ENCODE assay signal across 8 mouse cellular contexts in genomic region chr10:43580649-43581078, GRCm38 (mm10). TPM values are rescaled to one million over a fixed set of nuclear protein-coding genes. Genes with fewer than 3 reads are reported as not detected.
DNase-seq lines count a peak whose midpoint lies in the region; ATAC-seq and TF ChIP-seq lines count a peak whose summit lies in the region.

No protein-coding gene starts in this region.

- peak; percentile 11 to 27 for DNase-seq in cerebellum, postnatal 25 days
- peak; percentile 14 for DNase-seq in NIH3T3 (ENCODE audit: low read depth)
- peak; percentile 88 for DNase-seq in forebrain, embryonic 10.5 days (ENCODE audit: extremely low spot score, low spot score)
- peak; percentile 38 for DNase-seq in lung, adult 2 months
- no peak for DNase-seq in natural killer cell, adult 2 months (ENCODE audit: low spot score in 2 of 2)

- TF ChIP-seq CTCF in lung, adult 2 months (IDR thresholded peaks at IDR 0.05; ENCODE audit: insufficient read depth, low read length) = no peak

- H3K4me1 ChIP-seq in forebrain, embryonic 10.5 days = peaks cover 48% of the 10 kb centered on the region
- peaks cover 8% of the 10 kb centered on the region; the same call in 1 of the 2 replicates for H3K4me1 ChIP-seq in intestine, embryonic 16.5 days (ENCODE audit: control insufficient read depth, insufficient read depth, low read length)
- no peaks in the 10 kb centered on the region for H3K4me1 ChIP-seq in lung, adult 2 months (ENCODE audit: control insufficient read depth, insufficient read depth, low read length)
- peaks cover 26% of the 10 kb centered on the region for H3K4me1 ChIP-seq in neural tube, embryonic 15.5 days

- ATAC-seq in cerebellum, adult (ENCODE audit: insufficient number of reproducible peaks, low FRiP score, low TSS enrichment) = no peak
- ATAC-seq in intestine, embryonic 16.5 days = peak; percentile 24
- peak; percentile 52 for ATAC-seq in neural tube, embryonic 15.5 days (ENCODE audit: low FRiP score)

- under 1% methylated on average over 15 of the region's 15 CpGs for WGBS in forebrain, embryonic 10.5 days
- WGBS in intestine, embryonic 16.5 days = under 1% methylated on average over 15 of the region's 15 CpGs
- WGBS in lung, adult 2 months = 3% methylated on average over 15 of the region's 15 CpGs
- 0% methylated on average over 15 of the region's 15 CpGs for WGBS in neural tube, embryonic 15.5 days

- peaks cover 22% of the 10 kb centered on the region for H3K27me3 ChIP-seq in forebrain, embryonic 10.5 days (ENCODE audit: poor library complexity, severe bottlenecking)
- H3K27me3 ChIP-seq in intestine, embryonic 16.5 days (replicated peaks; ENCODE audit: control insufficient read depth, insufficient read depth, low read length) = no peaks in the 10 kb centered on the region
- H3K27me3 ChIP-seq in neural tube, embryonic 15.5 days (replicated peaks) = no peaks in the 10 kb centered on the region

- H3K4me2 ChIP-seq in intestine, embryonic 16.5 days (ENCODE audit: low read depth, low read length) = peak overlapping the region; percentile 93
- H3K4me2 ChIP-seq in neural tube, embryonic 15.5 days = peak overlapping the region; percentile 86

- peaks cover 40% of the 10 kb centered on the region for H3K36me3 ChIP-seq in forebrain, embryonic 10.5 days (replicated peaks)
- H3K36me3 ChIP-seq in intestine, embryonic 16.5 days (ENCODE audit: control insufficient read depth, insufficient read depth, low read length) = 0 out of 2 replicates have a peak, but pooled peaks cover 5% of the 10 kb centered on the region
- peaks cover 28% of the 10 kb centered on the region for H3K36me3 ChIP-seq in neural tube, embryonic 15.5 days

- H3K9me3 ChIP-seq in forebrain, embryonic 10.5 days = no peaks in the 10 kb centered on the region
- H3K9me3 ChIP-seq in intestine, embryonic 16.5 days (ENCODE audit: control insufficient read depth, low read length) = no peaks in the 10 kb centered on the region
- H3K9me3 ChIP-seq in neural tube, embryonic 15.5 days (replicated peaks) = no peaks in the 10 kb centered on the region

- TF ChIP-seq POLR2A in lung, adult 2 months (IDR thresholded peaks at IDR 0.05; ENCODE audit: borderline replicate concordance, extremely low read depth, low read depth, low read length) = no peak

- H3K4me3 ChIP-seq in forebrain, embryonic 10.5 days = peak overlapping the region; percentile 75
- H3K4me3 ChIP-seq in intestine, embryonic 16.5 days (ENCODE audit: low read length) = peak overlapping the region; percentile 72
- H3K4me3 ChIP-seq in lung, adult 2 months (replicated peaks; ENCODE audit: extremely low read depth, low read depth, low read length) = peak overlapping the region; percentile 61
- peak overlapping the region; percentile 74 for H3K4me3 ChIP-seq in neural tube, embryonic 15.5 days (replicated peaks)

- H3K9ac ChIP-seq in intestine, embryonic 16.5 days (ENCODE audit: low read depth, low read length) = peak overlapping the region; percentile 86
- peak overlapping the region; percentile 97 for H3K9ac ChIP-seq in neural tube, embryonic 15.5 days (replicated peaks)

- peak overlapping the region; percentile 96 for H3K27ac ChIP-seq in forebrain, embryonic 10.5 days
- peak overlapping the region; percentile 77 for H3K27ac ChIP-seq in intestine, embryonic 16.5 days (ENCODE audit: low read length)
- peak overlapping the region; percentile 98 for H3K27ac ChIP-seq in neural tube, embryonic 15.5 days (replicated peaks)

RNA-seq across cellular contexts. Expression of gene Cd24a, which starts 2.6 kb away (rescaled TPM):
- polyA plus RNA-seq in forebrain, embryonic 10.5 days (2016; fragmentation: Nextera tagmentation; extraction: Ambion mirVana) = 183 and 206 TPM in 2 replicates
- 138 and 165 TPM in 2 replicates for polyA plus RNA-seq in intestine, embryonic 16.5 days (2015; fragmentation: Nextera tagmentation; extraction: Ambion mirVana)
- polyA plus RNA-seq in lung, adult 2 months (2012; rRNA removed) = 212 and 239 TPM in 2 replicates
- polyA plus RNA-seq in neural tube, embryonic 15.5 days (2015; fragmentation: Nextera tagmentation; extraction: Ambion mirVana) = 638 and 740 TPM in 2 replicates

RNA-seq across cellular contexts. Expression of gene 1700021F05Rik, which starts 39.9 kb away (rescaled TPM):
- polyA plus RNA-seq in forebrain, embryonic 10.5 days (2016; fragmentation: Nextera tagmentation; extraction: Ambion mirVana) = 63.6 and 64.3 TPM in 2 replicates
- polyA plus RNA-seq in intestine, embryonic 16.5 days (2015; fragmentation: Nextera tagmentation; extraction: Ambion mirVana) = 69.6 and 78.8 TPM in 2 replicates
- 3.1 and 7.1 TPM in 2 replicates for polyA plus RNA-seq in lung, adult 2 months (2012; rRNA removed)
- polyA plus RNA-seq in neural tube, embryonic 15.5 days (2015; fragmentation: Nextera tagmentation; extraction: Ambion mirVana) = 69.5 and 72.1 TPM in 2 replicates

RNA-seq across cellular contexts. Expression of gene Gm9803, which starts 56.8 kb away (rescaled TPM):
- 9.4 and 12.7 TPM in 2 replicates for polyA plus RNA-seq in forebrain, embryonic 10.5 days (2016; fragmentation: Nextera tagmentation; extraction: Ambion mirVana)
- polyA plus RNA-seq in intestine, embryonic 16.5 days (2015; fragmentation: Nextera tagmentation; extraction: Ambion mirVana) = 3.8 and 12.6 TPM in 2 replicates
- 44.3 and 73.8 TPM in 2 replicates for polyA plus RNA-seq in lung, adult 2 months (2012; rRNA removed)
- 17.6 and 25.6 TPM in 2 replicates for polyA plus RNA-seq in neural tube, embryonic 15.5 days (2015; fragmentation: Nextera tagmentation; extraction: Ambion mirVana)

Comparison
In these comparisons a context has a peak if more than half of its experiments do, and no peak if none do; other contexts are left out.
1. DNase-seq: peak in cerebellum, postnatal 25 days (2 of 2), NIH3T3 (single experiment), forebrain, embryonic 10.5 days (single experiment) and lung, adult 2 months (single experiment); none in natural killer cell, adult 2 months (0 of 2).
2. Peak in every context shown above with its lines, with median percentiles within 50 percentile points of each other: H3K27ac ChIP-seq and H3K4me3 ChIP-seq.